Mouse (Mus musculus) lung, embryonic 16.5 days (tissue): ENCODE results near the gene Pdia3. TPM values are rescaled to one million over a fixed set of nuclear protein-coding genes. Genes with fewer than 3 reads are reported as not detected.

Source experiments
- ATAC-seq: fragments of 200-750 bp; cut with Nextera tagmentation; 2 replicates; pipeline ENCODE4 v1.8.0; 2017; ENCODE audit warnings: low read depth, mild to moderate bottlenecking, moderate library complexity
- H3K27ac ChIP-seq: fragments of 300-500 bp; sonication (generic); 2 replicates; pipeline ENCODE4 v1.5.1; 2014; ENCODE audit warnings: mild to moderate bottlenecking, control low read depth, low read length
- H3K27me3 ChIP-seq: fragments of 300-500 bp; sonication (generic); 2 replicates; pipeline ENCODE4 v1.6.1; 2014; ENCODE audit warnings: low read depth, low read length, mixed read lengths; ENCODE audit not compliant: control insufficient read depth, insufficient read depth
- H3K36me3 ChIP-seq: fragments of 300-500 bp; sonication (generic); 2 replicates; pipeline ENCODE4 v1.6.1; 2014; ENCODE audit warnings: low read length; ENCODE audit not compliant: control insufficient read depth, insufficient read depth
- H3K4me1 ChIP-seq: fragments of 300-500 bp; sonication (generic); replicated peaks from 2 replicates; pipeline ENCODE4 v1.6.1; 2014; ENCODE audit warnings: low read length, mixed read lengths; ENCODE audit not compliant: control insufficient read depth, insufficient read depth
- H3K4me2 ChIP-seq: fragments of 300-500 bp; sonication (generic); 2 replicates; pipeline ENCODE4 v1.6.1; 2014; ENCODE audit warnings: low read depth, low read length, control low read depth
- H3K4me3 ChIP-seq: fragments of 300-500 bp; sonication (generic); 2 replicates; pipeline ENCODE4 v1.5.1; 2014; ENCODE audit warnings: mild to moderate bottlenecking, low read length, control low read depth
- H3K9ac ChIP-seq: fragments of 300-500 bp; sonication (generic); 2 replicates; pipeline ENCODE4 v1.6.1; 2014; ENCODE audit warnings: low read length, control low read depth
- H3K9me3 ChIP-seq: fragments of 300-500 bp; sonication (generic); 2 replicates; pipeline ENCODE4 v1.6.1; 2016; ENCODE audit warnings: low read length; ENCODE audit not compliant: control insufficient read depth
- WGBS: fragments of 180-500 bp; shearing (Covaris S2); extraction: QIAGEN DNeasy Blood & Tissue Kit; methylation state at CpG from one replicate; pipeline ENCODE4 v1.1.7; 2014; 5-methylcytosine and 5-hydroxymethylcytosine counted together
- polyA plus RNA-seq: library from polyadenylated mRNA; unstranded; fragments of >200 nt; fragmentation: Nextera tagmentation; extraction: Ambion mirVana; gene quantifications from 2 replicates; pipeline ENCODE4 v1.2.1, GENCODE M21; 2015

Pdia3 gene
- polyA plus RNA-seq, 1 experiment from 2014 or later: 902 TPM

DNA sequence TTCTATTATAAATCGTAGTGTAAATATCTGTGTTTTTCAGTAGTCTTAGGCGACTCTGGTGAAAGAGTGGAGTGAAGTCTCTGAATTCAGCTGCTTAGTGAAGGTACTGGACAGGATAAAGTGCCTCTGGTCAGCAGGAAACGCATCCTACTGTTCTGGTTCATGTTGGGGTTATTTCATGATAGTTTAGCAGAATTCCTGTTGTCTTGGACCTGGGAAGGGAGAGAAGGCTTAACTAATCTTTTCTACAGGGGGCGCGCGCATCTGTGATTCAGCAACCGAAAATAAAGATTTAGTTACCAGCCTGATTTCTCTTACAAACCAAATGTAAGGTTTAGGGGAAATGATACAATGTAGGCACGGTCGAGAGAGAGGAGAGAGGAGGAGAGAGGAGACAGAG, 34.6 kb downstream of the Pdia3 start:
- Histone ChIP-seq H3K4me1 (peaks cover 21% of the 10 kb centered on the region), H3K36me3 (peaks cover under 1% of the 10 kb centered on the region; the same call in 1 of the 2 replicates), H3K4me2 (peak overlapping the region; percentile 82), H3K27me3 (no peaks in the 10 kb centered on the region), H3K27ac (peak overlapping the region; percentile 98), H3K4me3 (peak overlapping the region; percentile 61), H3K9ac (peak overlapping the region; percentile 73), H3K9me3 (no peaks in the 10 kb centered on the region)
- ATAC-seq: no peak
- WGBS: 10% methylated on average over 9 of the region's 9 CpGs

DNA sequence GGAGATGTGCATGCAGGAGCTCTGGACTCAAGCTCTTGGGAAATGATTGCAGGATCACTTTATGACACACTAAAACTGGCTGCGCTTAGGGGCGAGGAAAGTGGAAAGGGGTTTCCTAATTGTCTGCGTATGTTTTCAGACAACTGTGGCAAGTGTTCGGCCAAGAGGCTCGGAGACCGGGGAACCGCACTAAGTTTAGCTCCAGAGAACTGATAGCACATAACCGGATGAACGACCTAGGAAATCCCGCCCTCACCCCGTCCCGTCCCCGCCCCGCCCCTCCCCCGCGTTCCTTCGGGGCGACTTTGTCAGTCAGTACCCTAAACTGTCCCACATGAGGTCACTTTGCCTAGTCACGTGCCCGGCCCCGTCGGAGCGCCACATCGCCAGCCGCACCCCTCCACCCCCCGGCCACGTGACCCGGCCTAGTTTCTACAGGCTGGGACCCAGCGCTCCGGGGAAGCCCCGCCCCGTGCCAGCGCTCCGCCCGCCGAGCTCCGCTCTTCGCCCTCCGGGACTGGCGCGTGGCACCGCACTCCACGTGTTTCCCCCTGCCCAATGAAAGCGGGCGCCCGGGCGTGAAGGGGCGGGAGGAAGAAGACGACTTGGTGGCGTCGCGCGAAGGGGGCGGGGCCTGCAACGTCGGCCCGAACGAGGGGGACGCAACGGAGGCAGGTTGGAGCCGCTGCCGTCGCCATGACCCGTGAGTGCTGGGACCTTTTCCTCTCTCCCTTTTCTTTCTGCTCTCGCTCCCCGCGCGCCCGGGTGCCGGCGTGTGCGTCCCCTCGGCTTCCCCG, 35.4 kb downstream of the Pdia3 start, which contains the start of gene Serf2:
Serf2 (plus strand) TSS at position 457 of the 797 bp plus-strand sequence.
- H3K4me1 ChIP-seq: peaks cover 21% of the 10 kb centered on the region
- peak within 1 kb of the TSS; percentile 98 for H3K27ac ChIP-seq
- peak within 1 kb of the TSS; percentile 90 for H3K4me2 ChIP-seq
- peak within 1 kb of the TSS; percentile 99 for H3K9ac ChIP-seq
- no peaks in the 10 kb centered on the region for H3K9me3 ChIP-seq
- H3K27me3 ChIP-seq: no peaks in the 10 kb centered on the region
- ATAC-seq: peak; percentile 98
- WGBS: under 1% methylated on average over 67 of the region's 74 CpGs
- H3K4me3 ChIP-seq: peak within 1 kb of the TSS; percentile 99
- peaks cover 3% of the 10 kb centered on the region; the same call in 1 of the 2 replicates for H3K36me3 ChIP-seq

DNA sequence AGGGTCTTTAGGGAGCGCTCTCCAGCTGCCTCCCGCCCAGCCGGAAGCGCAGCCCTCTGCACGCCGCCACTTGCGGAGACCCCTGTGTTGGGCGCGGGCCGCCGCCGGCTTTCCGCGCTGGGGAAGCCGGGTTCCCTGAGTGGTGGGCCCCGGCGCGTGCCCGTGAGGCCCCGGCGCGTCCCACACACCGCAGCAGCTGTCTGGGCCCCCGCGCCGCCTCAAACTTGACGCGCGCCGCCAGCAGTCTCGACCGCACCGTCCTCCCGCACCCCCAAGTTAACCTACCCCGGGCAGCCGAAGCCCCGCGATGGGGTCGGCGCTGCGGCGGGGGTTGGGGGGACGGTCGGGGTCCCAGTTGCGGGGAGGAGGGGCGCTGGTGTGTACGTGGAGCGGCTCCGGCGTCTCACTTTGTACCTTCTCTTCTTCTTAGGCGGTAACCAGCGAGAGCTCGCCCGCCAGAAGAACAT, 36.0 kb downstream of the Pdia3 start:
- Histone ChIP-seq H3K9me3 (no peaks in the 10 kb centered on the region), H3K4me3 (peak overlapping the region; percentile 99), H3K9ac (peak overlapping the region; percentile 99), H3K27ac (peak overlapping the region; percentile 96), H3K4me2 (peak overlapping the region; percentile 90), H3K36me3 (peaks cover 5% of the 10 kb centered on the region; the same call in 1 of the 2 replicates), H3K4me1 (peaks cover 21% of the 10 kb centered on the region), H3K27me3 (no peaks in the 10 kb centered on the region)
- ATAC-seq: peak; percentile 32
- WGBS: under 1% methylated on average over 52 of the region's 54 CpGs

DNA sequence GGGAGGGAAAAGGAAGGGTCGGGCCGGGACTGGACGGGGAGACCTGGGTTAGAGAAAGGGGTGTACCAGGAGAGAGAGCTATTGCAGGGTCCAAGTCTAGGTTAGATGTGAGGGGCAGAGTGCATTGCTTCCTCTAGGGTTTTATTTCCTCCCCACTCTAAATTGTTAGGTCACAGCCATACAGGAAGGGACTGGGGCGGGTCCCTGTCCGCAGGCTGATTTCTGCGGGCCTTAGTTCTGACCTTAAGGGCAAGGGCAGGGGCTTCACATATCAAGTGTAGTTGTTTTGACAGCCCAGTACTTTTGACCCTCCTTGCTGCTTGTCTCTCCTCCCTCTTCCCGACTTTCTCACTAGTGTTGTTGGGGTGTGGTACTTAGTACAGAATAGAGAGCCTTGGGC, 36.5 kb downstream of the Pdia3 start:
- H3K9ac ChIP-seq: peak overlapping the region; percentile 99
- H3K27ac ChIP-seq: peak overlapping the region; percentile 96
- peaks cover 5% of the 10 kb centered on the region; the same call in 1 of the 2 replicates for H3K36me3 ChIP-seq
- peak overlapping the region; percentile 90 for H3K4me2 ChIP-seq
- peaks cover 21% of the 10 kb centered on the region for H3K4me1 ChIP-seq
- peak overlapping the region; percentile 99 for H3K4me3 ChIP-seq
- no peaks in the 10 kb centered on the region for H3K9me3 ChIP-seq
- ATAC-seq: no peak
- 0% methylated on average over 7 of the region's 7 CpGs for WGBS
- no peaks in the 10 kb centered on the region for H3K27me3 ChIP-seq

DNA sequence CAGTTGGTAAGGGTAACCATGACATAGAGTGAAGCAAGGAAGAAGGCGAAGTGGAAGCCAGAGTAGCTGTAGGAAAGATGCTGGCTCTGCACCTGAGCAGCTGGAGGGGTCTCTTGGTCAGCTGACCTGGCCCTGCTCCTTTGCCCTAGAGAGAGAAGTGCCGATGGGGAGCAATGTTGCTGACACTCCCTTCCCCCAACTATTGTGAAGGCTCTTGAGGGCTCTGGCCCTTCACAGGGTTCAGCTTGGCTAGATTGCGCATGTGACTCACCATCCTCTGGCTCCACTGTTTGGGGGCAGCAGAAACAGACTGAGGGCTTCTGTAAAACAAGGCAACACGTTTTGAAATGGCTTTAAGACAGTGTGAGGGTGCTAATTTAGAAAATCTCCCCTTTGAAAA, 38.8 kb downstream of the Pdia3 start:
- ATAC-seq: no peak
- Histone ChIP-seq H3K4me2 (no peak overlapping the region), H3K4me3 (no peak overlapping the region), H3K27ac (no peak overlapping the region), H3K36me3 (peaks cover 5% of the 10 kb centered on the region; the same call in 1 of the 2 replicates), H3K9ac (no peak overlapping the region), H3K27me3 (no peaks in the 10 kb centered on the region), H3K9me3 (no peaks in the 10 kb centered on the region), H3K4me1 (peaks cover 26% of the 10 kb centered on the region)
- WGBS: 79% methylated on average over 4 of the region's 4 CpGs

DNA sequence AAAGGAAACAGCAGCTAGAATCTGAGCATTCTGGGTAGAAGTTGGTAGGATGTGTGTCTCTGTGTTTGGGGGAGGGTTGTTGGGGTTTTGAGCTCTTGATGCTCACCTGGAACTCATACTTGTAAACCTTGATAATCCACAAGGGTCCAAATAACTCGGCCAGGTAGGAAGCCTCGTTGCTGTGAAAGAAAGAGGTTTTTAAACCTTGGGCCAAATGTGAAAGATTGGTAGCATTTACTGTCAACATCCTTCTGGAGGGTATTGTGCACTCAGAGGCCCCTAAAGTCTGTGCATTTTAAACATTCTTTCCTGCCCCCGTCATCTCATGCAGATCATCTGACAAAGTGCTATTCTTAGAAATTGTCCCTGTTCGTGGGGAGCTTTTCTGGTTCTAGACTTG, 39.4 kb downstream of the Pdia3 start, which contains the start of gene Hypk:
Hypk (plus strand) TSS at position 301 of the 400 bp plus-strand sequence.
- WGBS: 54% methylated on average over 4 of the region's 4 CpGs
- H3K4me1 ChIP-seq: peaks cover 27% of the 10 kb centered on the region
- H3K9me3 ChIP-seq: no peaks in the 10 kb centered on the region
- H3K4me3 ChIP-seq: no peak within 1 kb of the TSS
- no peak within 1 kb of the TSS for H3K9ac ChIP-seq
- no peak for ATAC-seq
- H3K27me3 ChIP-seq: no peaks in the 10 kb centered on the region
- H3K36me3 ChIP-seq: peaks cover 5% of the 10 kb centered on the region; the same call in 1 of the 2 replicates
- no peak within 1 kb of the TSS for H3K27ac ChIP-seq
- no peak within 1 kb of the TSS for H3K4me2 ChIP-seq

DNA sequence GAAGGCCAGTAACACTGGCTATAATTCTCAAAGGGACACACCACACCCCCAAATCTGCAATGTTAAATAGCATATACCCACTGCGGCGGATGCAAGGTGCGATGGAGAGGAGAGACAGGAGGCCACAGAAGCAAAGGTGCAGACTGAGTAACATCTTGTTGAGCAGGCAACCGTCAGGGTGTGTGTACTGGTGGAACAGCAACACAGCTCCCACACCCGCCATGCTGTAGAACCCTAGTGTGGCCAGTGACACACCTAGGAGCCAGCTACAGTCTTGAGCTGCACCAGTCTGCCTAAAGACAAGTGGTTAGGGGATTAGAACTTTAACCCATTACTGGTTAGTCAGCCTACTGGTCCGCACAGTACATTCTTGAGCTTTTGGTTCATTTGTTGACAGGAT, 40.3 kb downstream of the Pdia3 start:
- H3K36me3 ChIP-seq: peaks cover 5% of the 10 kb centered on the region
- H3K9ac ChIP-seq: no peak overlapping the region
- WGBS: 83% methylated on average over 6 of the region's 6 CpGs
- no peaks in the 10 kb centered on the region for H3K9me3 ChIP-seq
- ATAC-seq: no peak
- peaks cover 26% of the 10 kb centered on the region for H3K4me1 ChIP-seq
- no peak overlapping the region for H3K4me2 ChIP-seq
- no peak overlapping the region for H3K27ac ChIP-seq
- H3K4me3 ChIP-seq: no peak overlapping the region
- no peaks in the 10 kb centered on the region for H3K27me3 ChIP-seq

DNA sequence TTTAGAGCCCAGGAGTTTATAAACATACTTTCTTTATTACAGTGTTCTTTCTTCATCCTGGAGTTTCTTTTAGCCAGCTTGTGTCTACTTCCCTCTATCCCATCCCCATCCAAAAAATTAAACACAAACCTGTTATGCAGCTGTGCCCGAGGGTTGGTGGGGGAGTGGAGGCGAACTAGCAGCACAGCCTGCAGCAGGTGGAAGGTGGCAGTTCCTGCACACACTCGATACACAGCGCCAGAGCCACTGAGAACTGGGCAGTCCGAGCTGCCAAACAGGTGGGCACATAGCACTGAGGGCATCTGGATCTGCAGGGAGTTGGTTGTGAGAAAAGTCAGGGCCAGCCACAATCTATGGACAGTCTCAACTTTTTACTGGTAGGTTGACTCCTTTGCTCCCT, 42.0 kb downstream of the Pdia3 start:
- WGBS: 78% methylated on average over 5 of the region's 5 CpGs
- Histone ChIP-seq H3K4me3 (no peak overlapping the region), H3K27ac (no peak overlapping the region), H3K27me3 (no peaks in the 10 kb centered on the region), H3K36me3 (peaks cover 9% of the 10 kb centered on the region), H3K9ac (no peak overlapping the region), H3K9me3 (no peaks in the 10 kb centered on the region), H3K4me2 (no peak overlapping the region), H3K4me1 (peaks cover 22% of the 10 kb centered on the region)
- ATAC-seq: no peak
